Mouse (Mus musculus) sigmoid colon, adult 10 weeks (tissue): ENCODE results near the gene Pphln1. TPM values are rescaled to one million over a fixed set of nuclear protein-coding genes. Genes with fewer than 3 reads are reported as not detected.

Source experiments
- polyA plus RNA-seq: library from polyadenylated mRNA; stranded (reverse); fragments of 350-450 nt; fragmentation: Illumina TruSeq; extraction: RNeasy Lipid Tissue Mini Kit (QIAGEN cat#74804); gene quantifications from one replicate; pipeline ENCODE4 v1.2.3, GENCODE M21; 2014; ENCODE audit warnings: low read depth, low replicate concordance

Gene Pphln1
- 31.8 TPM for polyA plus RNA-seq

GRCm38 (mm10) chr15:93397826-93398698 lies at the start of gene Pphln1, which contains the start of gene Zcrb1:
Gene Pphln1, plus strand, starts transcription at chr15:93398350.
Gene Zcrb1, minus strand, starts transcription at chr15:93398334.

Other genes starting within 250 kb of the Pphln1 start
- 46.7 TPM for gene Gxylt1, start 123.2 kb upstream of the Pphln1 start, polyA plus RNA-seq
- 51.0 TPM for gene Yaf2, start 61.4 kb upstream of the Pphln1 start, polyA plus RNA-seq
- gene Zcrb1, start within 50 bp of the Pphln1 start, polyA plus RNA-seq = 282 TPM
- gene Prickle1, start 197.5 kb downstream of the Pphln1 start, polyA plus RNA-seq = 6.9 TPM